Mouse (Mus musculus): Measurements from ENCODE around the gene Donson. TPM values are rescaled to one million over a fixed set of nuclear protein-coding genes. Genes with fewer than 3 reads are reported as not detected.

Donson gene
- polyA plus RNA-seq, 1 experiment from 2014 or later: 12.0 TPM

DNA sequence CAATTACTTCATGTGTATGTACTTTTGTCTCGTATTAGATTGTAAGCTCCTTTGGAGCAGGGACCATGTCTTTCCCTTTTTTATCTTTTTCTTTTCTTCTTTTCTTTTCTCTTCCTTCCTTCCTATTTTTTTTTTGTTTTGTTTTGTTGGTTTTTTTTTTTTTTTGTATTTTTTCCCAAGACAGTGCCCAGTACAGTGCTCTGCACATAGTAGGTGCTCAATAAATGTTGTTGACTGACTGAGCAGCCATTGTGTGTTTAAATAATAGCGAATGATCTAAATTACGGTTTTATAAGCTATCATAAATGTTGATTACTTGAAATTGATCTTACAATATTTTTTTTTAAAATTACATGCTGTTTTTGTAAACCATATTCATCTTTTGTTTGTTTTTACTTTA lies 24.8 kb downstream of the Donson start:
- no peak for ATAC-seq
- Histone ChIP-seq H3K27ac (ENCODE audit: low read length) (no peak overlapping the region), H3K9ac (ENCODE audit: low read depth, low read length) (no peak overlapping the region), H3K36me3 (ENCODE audit: control insufficient read depth, insufficient read depth, low read length) (peaks cover 33% of the 10 kb centered on the region), H3K4me3 (ENCODE audit: low read length) (no peak overlapping the region), H3K9me3 (ENCODE audit: control insufficient read depth, low read length) (no peaks in the 10 kb centered on the region), H3K4me2 (ENCODE audit: low read depth, low read length) (no peak overlapping the region), H3K4me1 (ENCODE audit: control insufficient read depth, insufficient read depth, low read length) (no peaks in the 10 kb centered on the region), H3K27me3 (replicated peaks; ENCODE audit: control insufficient read depth, insufficient read depth, low read length) (no peaks in the 10 kb centered on the region)
- WGBS: 97% methylated on average over 3 of the region's 3 CpGs

DNA sequence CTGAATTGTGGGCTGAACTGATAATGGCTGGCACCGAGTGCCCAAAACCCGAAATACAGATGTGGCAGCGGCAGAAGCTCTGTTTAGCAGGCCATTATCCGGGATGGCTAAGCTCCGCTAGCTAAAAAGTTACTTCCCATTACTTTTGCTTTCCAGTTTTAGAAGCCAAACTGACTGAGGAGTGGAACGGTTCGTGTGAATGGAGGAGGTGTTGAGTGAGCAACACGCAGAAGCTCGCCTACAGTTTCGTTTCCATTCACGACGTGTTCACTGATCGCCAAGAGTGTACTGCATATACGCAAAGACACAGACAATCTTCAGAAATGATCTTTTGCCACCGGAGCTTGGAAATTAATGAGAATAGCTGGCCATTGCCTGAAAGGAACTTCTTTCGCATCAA lies 26.2 kb downstream of the Donson start:
- Histone ChIP-seq H3K4me3 (ENCODE audit: low read length) (no peak overlapping the region), H3K36me3 (ENCODE audit: control insufficient read depth, insufficient read depth, low read length) (peaks cover 46% of the 10 kb centered on the region)
- WGBS: 94% methylated on average over 16 of the region's 16 CpGs

DNA sequence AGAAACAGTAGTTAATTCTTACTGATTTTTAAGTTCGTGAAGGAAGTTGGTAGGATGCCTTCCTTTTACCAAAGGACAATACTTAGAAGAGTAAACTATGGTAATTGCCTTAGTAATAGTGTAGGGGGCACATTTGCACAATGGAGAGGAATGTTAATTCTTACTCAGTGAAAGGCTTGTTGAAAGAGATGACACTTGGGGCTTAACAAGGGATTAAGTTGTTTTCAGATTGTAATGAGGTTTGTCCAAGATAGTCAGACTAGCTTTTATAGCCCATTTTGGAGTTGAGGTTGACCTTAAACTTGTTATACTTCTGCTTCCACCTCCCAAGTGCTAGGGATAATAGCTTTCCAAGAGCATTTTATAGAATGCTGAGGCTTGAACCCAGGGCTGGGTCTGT lies 27.2 kb downstream of the Donson start:
- 76% methylated on average over 1 of the region's 1 CpGs for WGBS
- Histone ChIP-seq H3K9ac (ENCODE audit: low read depth, low read length) (no peak overlapping the region), H3K36me3 (ENCODE audit: control insufficient read depth, insufficient read depth, low read length) (peaks cover 52% of the 10 kb centered on the region), H3K4me3 (ENCODE audit: low read length) (no peak overlapping the region), H3K27me3 (replicated peaks; ENCODE audit: control insufficient read depth, insufficient read depth, low read length) (no peaks in the 10 kb centered on the region), H3K4me1 (ENCODE audit: control insufficient read depth, insufficient read depth, low read length) (no peaks in the 10 kb centered on the region), H3K27ac (ENCODE audit: low read length) (no peak overlapping the region), H3K4me2 (ENCODE audit: low read depth, low read length) (no peak overlapping the region), H3K9me3 (ENCODE audit: control insufficient read depth, low read length) (no peaks in the 10 kb centered on the region)
- ATAC-seq: no peak

More for the DNA sequence above, 26.2 kb downstream of the Donson start:
- no peak overlapping the region for H3K27ac ChIP-seq (ENCODE audit: low read length)
- ATAC-seq: no peak
- no peaks in the 10 kb centered on the region for H3K4me1 ChIP-seq (ENCODE audit: control insufficient read depth, insufficient read depth, low read length)
- no peak overlapping the region for H3K4me2 ChIP-seq (ENCODE audit: low read depth, low read length)
- no peak overlapping the region for H3K9ac ChIP-seq (ENCODE audit: low read depth, low read length)
- H3K9me3 ChIP-seq (ENCODE audit: control insufficient read depth, low read length): no peaks in the 10 kb centered on the region
- no peaks in the 10 kb centered on the region for H3K27me3 ChIP-seq (replicated peaks; ENCODE audit: control insufficient read depth, insufficient read depth, low read length)

DNA sequence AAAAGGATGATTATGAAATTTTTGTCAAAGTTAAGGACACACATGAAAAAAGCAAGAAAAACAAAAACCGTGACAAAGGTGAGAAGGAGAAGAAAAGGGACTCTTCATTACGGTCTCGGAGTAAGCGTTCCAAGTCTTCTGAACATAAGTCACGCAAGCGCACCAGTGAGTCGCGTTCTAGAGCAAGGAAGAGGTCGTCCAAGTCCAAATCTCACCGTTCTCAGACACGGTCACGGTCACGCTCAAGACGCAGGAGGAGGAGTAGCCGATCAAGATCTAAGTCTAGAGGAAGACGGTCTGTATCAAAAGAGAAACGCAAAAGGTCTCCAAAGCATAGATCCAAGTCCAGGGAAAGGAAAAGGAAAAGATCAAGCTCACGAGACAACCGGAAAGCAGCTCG lies 28.8 kb downstream of the Donson start:
- no peak overlapping the region for H3K4me3 ChIP-seq (ENCODE audit: low read length)
- H3K36me3 ChIP-seq (ENCODE audit: control insufficient read depth, insufficient read depth, low read length): peaks cover 57% of the 10 kb centered on the region
- WGBS: 97% methylated on average over 20 of the region's 20 CpGs
- ATAC-seq: no peak
- no peak overlapping the region for H3K4me2 ChIP-seq (ENCODE audit: low read depth, low read length)
- H3K27me3 ChIP-seq (replicated peaks; ENCODE audit: control insufficient read depth, insufficient read depth, low read length): no peaks in the 10 kb centered on the region
- no peak overlapping the region for H3K9ac ChIP-seq (ENCODE audit: low read depth, low read length)
- no peaks in the 10 kb centered on the region for H3K9me3 ChIP-seq (ENCODE audit: control insufficient read depth, low read length)
- H3K27ac ChIP-seq (ENCODE audit: low read length): no peak overlapping the region
- no peaks in the 10 kb centered on the region for H3K4me1 ChIP-seq (ENCODE audit: control insufficient read depth, insufficient read depth, low read length)

DNA sequence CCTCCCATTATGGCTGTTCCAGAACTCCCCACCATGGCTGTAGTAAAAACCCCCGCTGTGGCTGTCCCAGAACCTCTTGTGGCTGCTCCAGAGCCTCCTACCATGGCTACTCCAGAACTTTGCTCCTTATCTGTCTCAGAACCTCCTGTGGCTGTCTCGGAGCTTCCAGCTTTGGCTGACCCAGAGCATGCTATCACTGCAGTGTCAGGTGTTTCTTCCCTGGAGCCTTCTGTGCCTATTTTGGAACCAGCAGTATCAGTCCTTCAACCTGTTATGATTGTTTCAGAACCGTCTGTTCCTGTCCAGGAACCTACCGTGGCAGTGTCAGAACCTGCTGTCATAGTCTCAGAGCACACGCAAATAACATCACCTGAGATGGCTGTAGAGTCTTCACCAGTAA lies 30.1 kb downstream of the Donson start:
- H3K27ac ChIP-seq (ENCODE audit: low read length): no peak overlapping the region
- no peaks in the 10 kb centered on the region for H3K4me1 ChIP-seq (ENCODE audit: control insufficient read depth, insufficient read depth, low read length)
- H3K9ac ChIP-seq (ENCODE audit: low read depth, low read length): no peak overlapping the region
- H3K4me3 ChIP-seq (ENCODE audit: low read length): no peak overlapping the region
- no peak for ATAC-seq
- H3K36me3 ChIP-seq (ENCODE audit: control insufficient read depth, insufficient read depth, low read length): peaks cover 58% of the 10 kb centered on the region
- H3K4me2 ChIP-seq (ENCODE audit: low read depth, low read length): no peak overlapping the region
- no peaks in the 10 kb centered on the region for H3K27me3 ChIP-seq (replicated peaks; ENCODE audit: control insufficient read depth, insufficient read depth, low read length)
- 95% methylated on average over 5 of the region's 5 CpGs for WGBS
- no peaks in the 10 kb centered on the region for H3K9me3 ChIP-seq (ENCODE audit: control insufficient read depth, low read length)

DNA sequence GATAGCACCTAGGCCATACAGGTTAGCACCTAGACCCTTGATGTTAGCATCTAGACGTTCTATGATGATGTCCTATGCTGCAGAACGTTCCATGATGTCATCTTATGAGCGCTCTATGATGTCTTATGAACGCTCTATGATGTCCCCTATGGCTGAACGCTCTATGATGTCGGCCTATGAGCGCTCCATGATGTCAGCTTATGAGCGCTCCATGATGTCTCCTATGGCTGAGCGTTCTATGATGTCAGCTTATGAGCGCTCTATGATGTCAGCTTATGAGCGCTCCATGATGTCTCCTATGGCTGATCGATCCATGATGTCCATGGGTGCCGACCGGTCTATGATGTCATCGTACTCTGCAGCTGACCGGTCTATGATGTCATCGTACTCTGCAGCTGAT lies 31.3 kb downstream of the Donson start:
- ATAC-seq: peak; percentile 31; the same call in 1 of the 2 replicates
- Histone ChIP-seq H3K36me3 (ENCODE audit: control insufficient read depth, insufficient read depth, low read length) (peaks cover 62% of the 10 kb centered on the region), H3K4me1 (ENCODE audit: control insufficient read depth, insufficient read depth, low read length) (no peaks in the 10 kb centered on the region), H3K4me2 (ENCODE audit: low read depth, low read length) (no peak overlapping the region), H3K9ac (ENCODE audit: low read depth, low read length) (no peak overlapping the region), H3K4me3 (ENCODE audit: low read length) (no peak overlapping the region), H3K27me3 (replicated peaks; ENCODE audit: control insufficient read depth, insufficient read depth, low read length) (no peaks in the 10 kb centered on the region), H3K27ac (ENCODE audit: low read length) (no peak overlapping the region), H3K9me3 (ENCODE audit: control insufficient read depth, low read length) (no peaks in the 10 kb centered on the region)
- WGBS: 98% methylated on average over 17 of the region's 17 CpGs

DNA sequence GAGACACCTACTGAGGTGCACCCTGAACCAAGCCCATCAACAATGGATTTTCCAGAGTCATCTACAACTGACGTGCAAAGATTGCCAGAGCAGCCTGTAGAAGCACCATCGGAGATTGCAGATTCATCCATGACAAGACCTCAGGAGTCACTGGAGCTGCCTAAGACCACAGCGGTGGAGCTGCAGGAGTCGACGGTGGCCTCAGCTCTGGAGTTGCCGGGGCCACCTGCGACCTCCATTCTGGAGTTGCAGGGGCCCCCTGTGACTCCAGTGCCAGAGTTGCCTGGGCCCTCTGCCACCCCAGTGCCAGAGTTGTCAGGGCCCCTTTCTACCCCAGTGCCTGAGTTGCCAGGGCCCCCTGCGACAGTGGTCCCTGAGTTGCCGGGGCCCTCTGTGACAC lies 33.3 kb downstream of the Donson start:
- H3K27me3 ChIP-seq (replicated peaks; ENCODE audit: control insufficient read depth, insufficient read depth, low read length): no peaks in the 10 kb centered on the region
- H3K36me3 ChIP-seq (ENCODE audit: control insufficient read depth, insufficient read depth, low read length): peaks cover 65% of the 10 kb centered on the region
- 95% methylated on average over 9 of the region's 9 CpGs for WGBS
- H3K9ac ChIP-seq (ENCODE audit: low read depth, low read length): no peak overlapping the region
- H3K9me3 ChIP-seq (ENCODE audit: control insufficient read depth, low read length): no peaks in the 10 kb centered on the region
- H3K4me2 ChIP-seq (ENCODE audit: low read depth, low read length): no peak overlapping the region
- no peak overlapping the region for H3K27ac ChIP-seq (ENCODE audit: low read length)
- H3K4me3 ChIP-seq (ENCODE audit: low read length): no peak overlapping the region
- ATAC-seq: no peak
- no peaks in the 10 kb centered on the region for H3K4me1 ChIP-seq (ENCODE audit: control insufficient read depth, insufficient read depth, low read length)

DNA sequence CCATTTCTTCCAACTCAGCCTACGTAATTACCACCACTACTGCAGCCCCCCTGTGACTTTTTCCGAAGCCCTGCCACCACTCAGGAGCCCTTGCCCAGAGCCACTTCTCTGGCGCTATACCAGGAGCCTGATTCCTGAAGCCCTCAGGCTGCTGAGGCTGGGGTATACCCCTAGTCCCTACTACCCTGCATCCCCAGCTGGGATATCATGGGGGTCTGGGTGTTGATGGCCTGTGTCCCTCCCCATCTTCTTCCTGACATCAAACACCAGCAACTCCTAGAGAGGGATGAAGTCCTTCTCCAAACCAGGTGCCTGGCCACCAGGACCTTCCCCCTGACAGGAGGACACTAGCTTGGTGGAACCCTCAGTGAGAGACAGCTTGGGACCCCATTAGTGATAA lies 36.4 kb downstream of the Donson start:
- Histone ChIP-seq H3K9ac (ENCODE audit: low read depth, low read length) (no peak overlapping the region), H3K4me2 (ENCODE audit: low read depth, low read length) (no peak overlapping the region), H3K4me3 (ENCODE audit: low read length) (no peak overlapping the region), H3K4me1 (ENCODE audit: control insufficient read depth, insufficient read depth, low read length) (peaks cover 5% of the 10 kb centered on the region), H3K27me3 (replicated peaks; ENCODE audit: control insufficient read depth, insufficient read depth, low read length) (no peaks in the 10 kb centered on the region), H3K27ac (ENCODE audit: low read length) (no peak overlapping the region), H3K9me3 (ENCODE audit: control insufficient read depth, low read length) (no peaks in the 10 kb centered on the region), H3K36me3 (ENCODE audit: control insufficient read depth, insufficient read depth, low read length) (peaks cover 34% of the 10 kb centered on the region)
- WGBS: 91% methylated on average over 3 of the region's 3 CpGs
- ATAC-seq: no peak

DNA sequence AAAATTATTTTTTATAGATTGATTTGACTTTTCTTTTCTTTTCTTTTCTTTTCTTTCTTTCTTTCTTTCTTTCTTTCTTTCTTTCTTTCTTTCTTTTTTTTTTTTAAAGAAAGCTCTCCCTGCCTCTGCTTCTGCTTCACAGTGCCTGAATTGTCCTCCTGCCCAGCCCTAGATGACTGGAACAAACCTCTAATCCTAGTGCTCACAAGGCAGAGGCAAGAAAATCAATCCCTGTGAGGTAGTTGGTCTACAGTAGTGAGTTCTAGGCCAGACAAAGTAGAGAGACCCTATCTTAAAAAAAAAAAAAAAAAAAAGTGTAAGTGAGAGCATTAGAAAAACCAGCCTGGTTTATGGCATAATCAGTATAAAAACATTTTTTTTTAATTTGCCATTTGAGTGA lies 38.8 kb downstream of the Donson start:
- no peak overlapping the region for H3K4me2 ChIP-seq (ENCODE audit: low read depth, low read length)
- no peak for ATAC-seq
- no peak overlapping the region for H3K4me3 ChIP-seq (ENCODE audit: low read length)
- no peaks in the 10 kb centered on the region for H3K9me3 ChIP-seq (ENCODE audit: control insufficient read depth, low read length)
- peaks cover 10% of the 10 kb centered on the region; the same call in 1 of the 2 replicates for H3K36me3 ChIP-seq (ENCODE audit: control insufficient read depth, insufficient read depth, low read length)
- peaks cover 5% of the 10 kb centered on the region for H3K4me1 ChIP-seq (ENCODE audit: control insufficient read depth, insufficient read depth, low read length)
- no peak overlapping the region for H3K9ac ChIP-seq (ENCODE audit: low read depth, low read length)
- H3K27ac ChIP-seq (ENCODE audit: low read length): no peak overlapping the region
- no peaks in the 10 kb centered on the region for H3K27me3 ChIP-seq (replicated peaks; ENCODE audit: control insufficient read depth, insufficient read depth, low read length)

DNA sequence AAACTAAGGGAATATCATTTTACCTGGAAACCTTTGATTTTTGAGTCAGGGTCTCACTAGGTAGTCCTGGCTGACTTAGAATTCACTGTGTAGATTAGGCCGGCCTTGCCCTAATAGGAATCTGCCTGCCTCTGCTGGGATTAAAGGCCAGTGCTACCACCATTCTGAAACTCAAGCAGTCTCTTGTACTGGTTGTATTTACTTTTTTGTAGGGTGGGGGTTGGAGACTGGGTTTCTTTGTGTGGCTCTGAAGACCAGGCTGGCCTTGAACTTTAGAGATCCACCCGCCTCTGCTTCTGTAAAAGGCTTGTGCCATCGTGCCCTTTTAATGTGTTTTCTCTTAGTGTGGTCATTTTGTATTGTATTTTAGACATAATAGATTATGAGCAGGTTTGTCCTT lies 39.3 kb downstream of the Donson start:
- ATAC-seq: no peak
- peak overlapping the region; percentile 71 for H3K4me2 ChIP-seq (ENCODE audit: low read depth, low read length)
- no peaks in the 10 kb centered on the region for H3K9me3 ChIP-seq (ENCODE audit: control insufficient read depth, low read length)
- H3K27me3 ChIP-seq (replicated peaks; ENCODE audit: control insufficient read depth, insufficient read depth, low read length): no peaks in the 10 kb centered on the region
- 0 out of 2 replicates have a peak overlapping the region, but pooled peaks have one; percentile 36 for H3K9ac ChIP-seq (ENCODE audit: low read depth, low read length)
- WGBS: 61% methylated on average over 3 of the region's 3 CpGs
- H3K4me3 ChIP-seq (ENCODE audit: low read length): peak overlapping the region; percentile 38
- no peak overlapping the region for H3K27ac ChIP-seq (ENCODE audit: low read length)
- peaks cover 8% of the 10 kb centered on the region; the same call in 1 of the 2 replicates for H3K36me3 ChIP-seq (ENCODE audit: control insufficient read depth, insufficient read depth, low read length)
- peaks cover 5% of the 10 kb centered on the region for H3K4me1 ChIP-seq (ENCODE audit: control insufficient read depth, insufficient read depth, low read length)

All from intestine, embryonic 16.5 days (tissue).